Mouse (Mus musculus): ENCODE measurements around the gene Dennd6b.

DNA sequence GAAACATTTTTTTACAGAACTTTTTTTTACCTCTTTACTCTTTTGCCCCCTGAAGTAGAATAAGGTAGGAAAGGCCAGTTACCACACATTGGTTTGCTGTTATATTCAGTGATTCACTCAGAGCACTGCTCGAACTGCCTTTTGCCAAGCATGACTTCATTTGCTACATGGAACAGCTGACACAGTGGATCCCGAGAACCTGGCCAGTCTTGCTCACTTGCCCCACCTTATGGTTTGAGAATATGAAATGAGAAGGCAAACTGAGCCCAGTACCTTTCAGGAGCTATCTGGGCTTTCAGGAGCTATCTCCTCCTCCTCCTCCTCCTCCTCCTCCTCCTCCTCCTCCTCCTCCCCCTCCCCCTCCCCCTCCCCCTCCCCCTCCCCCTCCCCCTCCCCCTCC is 37.3 kb upstream of the Dennd6b start:
- TF ChIP-seq CTCF (IDR thresholded peaks at IDR 0.05): peak; percentile 49
- TF ChIP-seq EP300 (IDR thresholded peaks at IDR 0.05): no peak

Measured in lung, postnatal 0 days (tissue).